Mouse (Mus musculus) heart, adult 18-20 months (tissue): Measurements from ENCODE around the gene Srrm3. TPM values are rescaled to one million over a fixed set of nuclear protein-coding genes. Genes with fewer than 3 reads are reported as not detected.

ENCODE experiments used
- DNase-seq, 2 experiments: peaks; one replicate each; pipeline ENCODE4 v3.0.0; 2021 to 2022; ENCODE audit warnings: mixed read lengths in 1 of 2
- microRNA-seq, 2 experiments: library from miRNA; unstranded; fragments of <30 nt; microRNA quantifications; one replicate each; pipeline ENCODE4 v1.2.0; 2022
- total RNA-seq, 2 experiments: library from RNA; stranded (reverse); gene quantifications; 2 replicates each; pipeline ENCODE4 v1.2.3; 2021

Gene Srrm3
- total RNA-seq, 2 experiments from 2014 or later, result not detected

DNA sequence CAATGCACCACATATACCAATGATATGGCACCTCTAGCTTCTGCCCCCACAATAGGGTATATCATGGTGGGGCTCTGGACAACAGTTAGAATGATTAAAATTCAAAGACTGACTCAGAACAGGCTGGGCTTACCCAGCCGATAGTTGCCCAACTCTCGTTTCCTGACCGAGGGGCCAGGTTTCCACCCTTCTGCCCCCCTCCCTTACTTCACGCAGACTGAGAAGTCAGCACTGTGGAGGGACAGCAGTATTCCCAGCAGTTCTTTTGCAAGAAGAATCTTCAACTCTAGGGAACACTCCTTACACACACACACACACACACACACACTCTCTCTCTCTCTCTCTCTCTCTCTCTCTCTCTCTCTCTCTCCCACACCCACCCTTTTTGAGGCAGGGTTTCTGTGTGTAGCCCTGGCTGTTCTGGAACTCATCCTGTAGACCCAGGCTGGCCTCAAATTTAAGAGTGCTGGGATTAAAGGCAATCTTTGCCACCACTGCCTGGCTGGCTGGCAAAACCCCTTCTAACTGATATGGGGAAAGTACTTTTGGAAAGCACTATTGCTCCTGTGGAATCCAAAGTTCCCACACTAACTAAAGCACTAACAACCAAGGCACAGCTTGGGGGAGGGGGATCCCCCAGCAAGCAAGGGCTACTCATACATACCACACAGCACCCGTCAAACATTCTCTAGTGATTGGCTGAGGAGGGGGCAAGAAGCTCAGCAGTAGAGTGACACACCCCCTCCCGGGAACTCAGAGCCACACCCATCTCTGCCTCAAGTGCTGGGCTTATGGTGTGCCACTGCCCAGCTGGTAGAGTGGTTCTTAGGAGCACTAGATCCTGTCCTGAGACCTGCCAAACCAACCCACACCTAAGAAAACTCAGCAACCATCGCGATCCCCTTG lies 98.9 kb downstream of the Srrm3 start:
- no peak for DNase-seq

DNA sequence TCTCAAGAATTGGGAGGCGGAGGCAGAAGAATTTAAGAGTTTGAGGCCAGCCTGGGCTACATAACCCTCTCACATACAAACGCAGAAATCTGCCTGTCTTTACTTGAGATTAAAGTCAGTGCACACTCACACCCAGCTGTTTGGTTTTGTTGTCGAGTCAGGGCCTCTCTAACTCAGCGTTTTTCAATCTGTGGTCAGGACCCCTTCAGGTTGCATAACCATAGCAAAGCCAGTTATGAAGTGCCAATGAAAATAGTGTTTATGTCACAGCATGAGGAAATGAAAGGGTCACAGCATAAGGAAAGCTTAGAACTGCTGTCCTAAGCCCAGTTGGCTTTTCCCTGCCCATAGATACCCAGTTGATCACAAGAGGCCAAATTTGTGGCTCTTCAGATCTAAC lies 100.2 kb downstream of the Srrm3 start:
- DNase-seq, result no peak

DNA sequence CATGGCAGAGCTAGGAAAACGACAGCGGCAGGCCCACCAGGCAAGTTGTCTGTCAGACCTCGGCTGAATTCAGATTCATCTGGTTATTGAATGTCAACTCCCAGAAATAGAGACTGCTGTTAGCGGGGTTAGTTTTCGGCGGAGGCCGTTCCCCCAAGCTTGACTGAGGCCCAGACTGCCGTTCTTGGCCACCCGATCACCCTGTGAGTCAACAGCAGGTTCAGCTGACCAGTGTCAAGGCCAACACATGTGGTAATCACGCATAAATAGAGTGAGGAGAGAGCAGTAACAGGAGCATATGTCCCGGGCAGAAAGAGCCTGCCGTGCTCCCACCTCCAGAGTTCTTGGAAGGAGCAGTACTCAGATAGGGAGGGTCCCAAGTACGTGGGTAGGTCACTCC lies 100.6 kb downstream of the Srrm3 start:
- peak; percentile 86 to 91 for DNase-seq

DNA sequence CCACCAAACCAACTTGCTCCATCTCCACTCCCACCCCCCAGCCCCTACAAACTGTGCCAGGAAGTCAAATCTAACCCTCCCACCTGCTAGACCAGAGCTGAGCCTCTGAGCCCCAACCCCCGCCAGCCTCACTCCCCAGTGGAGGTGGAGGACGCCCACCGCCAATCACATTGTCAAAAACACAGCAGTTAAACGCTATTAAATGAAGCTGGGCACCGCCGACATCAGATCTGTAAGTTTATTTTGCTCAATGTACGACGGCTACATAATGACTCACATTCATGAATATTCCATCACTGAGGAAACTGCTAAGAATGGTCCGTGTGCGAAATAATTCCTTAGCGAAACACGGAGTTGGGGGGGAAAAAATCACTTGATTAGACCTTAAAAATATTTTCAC lies 101.5 kb downstream of the Srrm3 start:
- no peak for DNase-seq

DNA sequence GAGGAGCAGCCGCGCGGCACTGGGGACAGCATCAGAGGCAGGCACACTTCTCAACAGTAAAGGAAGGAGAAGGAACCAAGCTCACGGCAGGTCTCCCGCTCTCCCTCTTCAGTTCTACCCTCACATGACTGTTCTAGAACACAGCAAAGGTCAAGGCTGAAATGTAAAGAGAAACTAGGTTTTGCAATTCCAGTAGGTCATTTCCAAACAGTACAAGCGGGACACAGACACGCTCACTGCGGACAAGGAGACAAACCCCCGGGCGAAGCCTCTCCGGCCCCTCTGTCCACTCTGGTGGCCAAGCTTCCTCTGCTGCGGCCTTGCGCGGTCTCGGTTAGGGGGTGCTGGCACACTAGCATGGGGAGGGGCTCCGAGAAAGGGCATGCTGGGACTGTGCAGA lies 102.3 kb downstream of the Srrm3 start:
- no peak for DNase-seq

DNA sequence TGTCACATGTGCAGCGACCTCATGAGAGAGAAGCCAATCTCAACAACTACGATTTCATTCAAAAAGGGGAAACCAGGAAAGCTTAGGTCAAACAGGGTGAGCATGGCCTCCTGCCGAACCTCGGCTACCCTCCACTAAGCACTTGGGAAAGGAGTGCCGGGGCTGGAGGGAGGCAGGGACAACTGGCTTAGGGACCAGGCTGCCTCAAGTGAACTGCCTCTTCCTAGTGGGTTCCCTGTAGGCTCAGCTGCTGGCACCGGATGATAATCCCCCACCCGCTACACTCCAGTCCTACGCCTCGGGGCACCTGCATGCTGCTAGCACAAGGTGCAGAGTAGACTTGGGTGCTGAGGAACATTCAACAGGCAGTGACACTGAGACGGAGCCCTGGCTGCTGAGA lies 103.0 kb downstream of the Srrm3 start:
- DNase-seq, result peak; percentile 48 to 58

DNA sequence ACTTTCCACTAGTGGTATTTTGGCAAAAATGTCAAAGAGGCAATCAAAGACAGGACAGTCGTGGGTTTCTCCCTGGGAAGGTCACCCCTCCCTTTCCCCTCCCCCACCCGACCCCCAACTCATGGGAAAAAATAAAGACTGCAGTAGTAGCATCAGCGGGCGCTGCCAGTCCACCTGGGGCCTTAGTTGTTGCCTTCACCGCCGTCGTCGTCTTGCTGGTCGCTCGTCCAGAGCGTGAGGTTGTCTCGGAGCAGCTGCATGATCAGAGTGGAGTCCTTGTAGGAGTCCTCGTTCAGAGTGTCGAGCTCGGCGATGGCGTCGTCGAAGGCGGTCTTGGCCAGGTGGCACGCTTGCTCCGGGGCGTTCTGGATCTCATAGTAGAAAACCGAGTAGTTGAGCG lies 104.1 kb downstream of the Srrm3 start:
- DNase-seq, result no peak

DNA sequence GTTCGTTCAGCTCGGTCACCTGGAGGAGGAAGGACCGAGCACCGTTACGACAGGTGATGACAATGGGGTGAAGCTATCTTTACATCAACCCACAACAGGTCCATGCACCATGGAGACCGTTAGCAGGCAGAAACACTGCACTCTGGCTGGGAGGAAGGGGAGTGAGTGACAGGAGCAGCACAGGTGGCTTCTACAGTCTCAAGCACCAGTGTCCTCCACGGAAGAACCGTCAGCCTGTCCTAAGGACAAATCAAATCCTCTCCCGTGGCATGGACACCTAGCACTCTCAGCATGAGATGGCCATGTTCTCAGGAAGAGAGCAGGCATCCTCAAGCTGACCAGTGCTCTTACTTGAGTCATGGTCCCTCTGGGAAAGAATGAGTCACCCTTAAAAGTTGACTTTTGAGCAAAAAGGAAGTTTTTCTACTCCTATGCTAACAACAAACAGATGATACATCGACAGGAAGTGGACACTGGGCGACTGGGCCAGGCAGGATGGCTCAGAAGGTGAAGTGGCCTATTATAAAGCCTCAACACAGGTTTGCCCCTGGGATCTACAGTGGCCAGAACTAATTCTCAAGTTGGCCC lies 105.0 kb downstream of the Srrm3 start:
- DNase-seq, result peak in 1 of 2 experiments; percentile 56

DNA sequence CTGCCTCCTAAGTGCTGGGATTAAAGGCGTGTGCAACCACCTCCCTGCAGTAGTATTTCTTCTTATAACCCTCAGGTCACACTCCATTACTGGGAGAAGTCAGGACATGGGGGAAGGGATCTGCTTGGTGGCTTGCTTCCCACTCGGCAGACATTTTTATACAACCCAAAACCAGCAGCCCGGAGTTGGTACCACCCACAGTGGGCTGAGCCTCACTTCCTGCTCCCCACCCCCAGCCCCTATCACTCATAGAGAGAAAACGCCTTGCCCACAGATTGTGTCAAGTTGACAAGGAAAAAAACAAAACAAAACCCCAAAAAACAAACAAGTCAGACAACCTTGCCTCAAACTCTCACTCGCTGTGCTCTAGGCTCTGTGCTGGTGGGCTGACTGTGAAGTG lies 106.5 kb downstream of the Srrm3 start:
- peak in 1 of 2 experiments; percentile 55 for DNase-seq

DNA sequence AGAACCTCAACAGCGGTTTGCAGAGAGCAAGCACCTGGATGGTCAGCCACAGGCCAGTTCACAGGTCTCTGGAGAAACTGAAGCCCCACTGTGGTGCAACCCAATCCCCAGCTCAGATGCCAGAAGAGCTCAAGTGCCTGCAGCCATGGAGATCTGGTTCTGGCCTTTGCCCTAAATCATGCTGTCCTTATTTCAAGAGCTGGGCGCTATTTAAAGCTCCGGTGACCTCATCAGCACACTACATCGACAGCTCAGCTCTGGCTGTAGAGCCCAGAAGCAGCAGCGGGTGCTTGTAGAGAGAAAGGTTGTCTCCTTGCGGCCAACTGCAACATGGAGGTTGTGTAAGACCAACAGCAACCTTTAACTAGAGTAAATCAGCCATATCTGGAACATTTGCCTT lies 107.5 kb downstream of the Srrm3 start:
- DNase-seq, result peak; percentile 79 to 88

DNA sequence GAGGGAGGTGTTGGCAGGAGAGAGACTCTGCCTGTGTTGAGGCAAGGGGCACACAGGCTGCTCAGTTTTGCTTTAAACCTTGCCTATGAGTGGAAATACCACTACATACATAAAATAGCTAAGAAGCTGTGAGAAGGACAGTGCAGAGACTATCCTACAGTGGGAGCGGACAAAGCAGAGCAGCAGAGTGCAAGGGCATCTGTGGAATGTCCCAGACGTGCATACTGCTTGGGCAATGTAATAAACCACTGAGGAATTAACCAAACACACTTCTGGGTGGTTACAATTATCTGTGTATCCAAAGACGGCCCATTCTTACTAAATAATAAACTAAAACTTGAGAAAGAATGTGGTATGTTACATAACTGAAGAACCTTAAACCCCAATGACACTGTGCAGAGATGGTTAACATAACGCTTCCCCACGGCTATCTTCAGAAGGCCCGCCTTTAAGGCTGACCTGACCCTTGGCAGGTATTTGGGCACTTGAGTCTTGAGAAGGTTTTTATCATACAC lies 109.4 kb downstream of the Srrm3 start:
- no peak for DNase-seq

DNA sequence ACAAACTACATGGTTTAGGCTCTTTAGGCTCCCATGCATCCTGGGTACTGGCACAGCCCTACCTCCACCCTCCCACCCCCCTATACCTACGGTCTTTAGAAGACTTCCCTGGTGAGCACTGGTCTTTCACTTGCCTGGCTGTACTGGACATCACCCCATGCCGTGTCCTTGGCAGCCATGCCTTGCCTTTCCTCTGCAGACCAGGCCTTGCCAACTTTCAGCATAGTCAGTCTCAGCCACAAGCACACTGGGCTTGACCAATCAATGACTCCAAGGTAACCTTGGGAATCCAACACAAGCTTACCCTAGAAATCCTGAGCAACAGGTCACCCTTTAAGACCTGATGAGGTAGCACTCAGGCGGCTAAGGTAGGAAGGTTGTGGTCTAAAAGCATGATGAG lies 109.9 kb downstream of the Srrm3 start:
- peak in 1 of 2 experiments; percentile 48 for DNase-seq

DNA sequence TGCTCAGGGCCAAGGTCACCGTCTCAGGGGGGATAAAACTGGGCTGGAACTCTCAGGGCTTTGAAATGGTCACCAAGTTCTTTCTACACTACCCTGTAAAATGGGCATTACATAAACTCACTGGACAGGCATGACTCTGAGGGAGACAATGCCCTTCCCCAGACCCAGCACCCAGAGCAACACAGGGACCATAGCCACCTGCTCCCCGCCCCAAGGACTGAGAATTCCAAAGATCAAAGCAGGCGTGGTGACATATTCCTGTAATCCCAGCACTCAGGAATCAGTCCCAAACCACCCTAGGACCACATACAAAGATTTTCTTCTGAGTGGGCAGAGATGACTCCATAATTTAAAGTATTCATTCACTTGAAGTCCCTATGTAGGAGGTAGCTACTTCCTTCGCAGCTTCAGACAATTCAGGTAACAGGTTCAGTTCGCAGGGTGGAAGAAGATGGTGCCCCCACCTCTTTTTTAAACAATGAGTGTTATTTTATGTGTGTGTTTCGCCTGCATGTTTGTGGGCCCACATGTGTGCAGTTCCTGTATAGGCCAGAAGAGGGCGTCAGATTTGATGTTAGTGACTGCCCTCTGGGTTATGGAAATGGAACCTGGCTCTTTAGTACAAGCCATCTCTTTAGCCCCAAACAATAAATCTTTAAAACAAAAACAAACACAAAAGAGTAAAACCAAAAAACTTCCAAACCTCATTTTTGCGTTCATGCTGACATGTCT lies 110.8 kb downstream of the Srrm3 start:
- no peak for DNase-seq

DNA sequence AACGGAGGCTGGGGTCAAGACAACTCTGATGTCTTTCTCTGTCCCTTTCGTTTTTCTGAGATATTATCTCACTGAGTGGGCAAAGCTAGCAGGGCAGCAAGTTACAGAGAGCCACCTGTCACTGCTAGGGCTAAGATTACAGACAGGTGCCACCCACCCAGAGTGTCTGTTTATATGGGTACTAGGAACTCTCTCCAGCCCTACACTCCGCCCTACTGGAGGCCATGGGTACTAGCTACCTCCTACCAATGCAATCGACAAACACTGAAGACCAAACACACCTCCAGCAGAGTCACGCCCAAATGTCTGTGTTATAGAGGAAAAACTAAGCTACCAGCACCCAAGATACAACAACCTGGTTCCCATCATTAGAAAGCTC lies 111.4 kb downstream of the Srrm3 start:
- DNase-seq, result no peak

DNA sequence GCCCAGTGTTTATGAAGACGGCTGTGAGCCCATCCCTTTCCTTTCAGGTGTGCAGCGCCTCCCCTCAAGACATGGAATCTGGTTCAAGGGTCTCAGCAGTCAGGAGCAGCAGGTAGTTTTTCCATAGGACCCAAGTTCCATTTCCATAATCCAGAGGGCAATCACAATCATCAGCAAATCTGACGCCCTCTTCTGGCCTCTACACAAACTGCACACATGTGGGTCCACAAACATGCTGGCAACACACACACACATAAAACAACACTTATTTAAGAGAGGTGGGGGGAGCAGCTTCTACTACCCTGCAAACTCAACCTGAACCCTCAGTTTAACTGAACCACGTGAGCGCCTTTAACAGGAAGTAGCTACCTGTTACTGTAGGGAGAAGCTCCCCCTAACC lies 111.9 kb downstream of the Srrm3 start:
- no peak for DNase-seq

DNA sequence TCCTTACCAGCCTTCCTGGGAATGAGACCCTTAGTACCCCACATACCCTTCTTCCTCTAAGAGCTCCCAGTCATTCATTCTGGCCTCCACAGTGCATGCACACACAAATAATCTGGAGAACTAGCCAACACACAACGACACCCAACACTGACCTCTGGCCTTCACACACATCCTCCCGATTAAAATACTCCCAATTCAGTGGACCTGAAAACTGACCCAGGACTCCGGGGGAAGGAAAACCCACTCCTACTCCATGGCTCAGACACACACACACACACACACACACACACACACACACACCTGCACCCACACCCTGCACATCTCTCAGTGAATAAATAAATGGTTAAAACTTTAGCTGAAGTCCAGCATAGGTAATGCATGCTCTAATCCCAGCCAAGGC lies 113.2 kb downstream of the Srrm3 start:
- no peak for DNase-seq

DNA sequence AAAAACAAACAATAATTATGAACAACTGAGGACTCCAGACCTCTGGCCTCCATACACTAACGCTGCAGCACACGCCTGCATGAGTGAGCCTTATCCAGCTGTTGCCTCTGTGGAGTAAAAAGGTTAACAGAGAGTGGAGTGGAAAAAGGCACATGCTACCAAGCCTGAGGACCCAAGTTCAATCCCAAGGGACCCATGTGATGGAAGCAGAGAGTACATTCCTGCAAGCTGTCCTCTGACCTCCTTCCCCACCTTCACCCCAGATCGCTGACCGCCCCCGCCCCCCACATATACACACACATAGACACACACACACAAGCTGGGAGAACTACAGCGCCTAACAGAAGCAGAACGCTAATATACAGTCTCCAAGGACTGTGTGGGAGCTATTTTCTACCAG lies 117.2 kb downstream of the Srrm3 start:
- no peak for DNase-seq

Small RNA genes within 50 kb of the gene (microRNA-seq; reads per million reads assigned to microRNA genes)
- gene Gm23268, result 0 reads per million in 2 experiments

Other genes with a start within 250 kb of the Srrm3 start
- gene Ccl26, start 243.3 kb upstream of the Srrm3 start, total RNA-seq, result not detected
- 1 to 10 TPM; 2.3 to 2.7 TPM for gene Ccl24, start 233.8 kb upstream of the Srrm3 start, total RNA-seq
- 10 to 100 TPM; 24.2 to 26.8 TPM for gene Rhbdd2, start 174.3 kb upstream of the Srrm3 start, total RNA-seq
- 10 to 100 TPM; 66.4 to 82.7 TPM for gene Por, start 136.9 kb upstream of the Srrm3 start, total RNA-seq
- gene Tmem120a, start 62.4 kb upstream of the Srrm3 start, total RNA-seq, result 10 to 100 TPM; 14.3 to 16.3 TPM
- not detected for gene Styxl1, start 28.5 kb upstream of the Srrm3 start, total RNA-seq
- 1,000 to 10,000 TPM; 1,865 to 1,976 TPM for gene Mdh2, start 28.4 kb upstream of the Srrm3 start, total RNA-seq
- gene Hspb1, start 81.0 kb downstream of the Srrm3 start, total RNA-seq, result 100 to 1,000 TPM; 501 to 698 TPM
- 100 to 1,000 TPM; 285 to 287 TPM for gene Ywhag, start 127.7 kb downstream of the Srrm3 start, total RNA-seq
- under 1 TPM; 0.21 to 0.40 TPM for gene Ssc4d, start 167.6 kb downstream of the Srrm3 start, total RNA-seq
- not detected for gene Zp3, start 173.2 kb downstream of the Srrm3 start, total RNA-seq
- 1 to 10 TPM; 6.5 to 8.1 TPM for gene Dtx2, start 187.9 kb downstream of the Srrm3 start, total RNA-seq
- gene Upk3b, start 231.6 kb downstream of the Srrm3 start, total RNA-seq, result 10 to 100 TPM; 11.1 to 23.7 TPM
- gene Upk3bl, start 247.6 kb downstream of the Srrm3 start, total RNA-seq, result not detected